Mouse (Mus musculus) hindlimb bud, embryonic 11.5 days (tissue): Measurements from ENCODE around the gene Gm11020.

Source experiments
- DNase-seq: peaks from one replicate; pipeline ENCODE4 v3.0.0-alpha.2; 2012; ENCODE audit warnings: low read depth, low spot score; ENCODE audit errors: extremely low spot score

The Gm11020 gene

GRCm38 (mm10) chr8:104341678-104342077 is 20.3 kb downstream of the Gm11020 start:
- no peak for DNase-seq

DNA sequence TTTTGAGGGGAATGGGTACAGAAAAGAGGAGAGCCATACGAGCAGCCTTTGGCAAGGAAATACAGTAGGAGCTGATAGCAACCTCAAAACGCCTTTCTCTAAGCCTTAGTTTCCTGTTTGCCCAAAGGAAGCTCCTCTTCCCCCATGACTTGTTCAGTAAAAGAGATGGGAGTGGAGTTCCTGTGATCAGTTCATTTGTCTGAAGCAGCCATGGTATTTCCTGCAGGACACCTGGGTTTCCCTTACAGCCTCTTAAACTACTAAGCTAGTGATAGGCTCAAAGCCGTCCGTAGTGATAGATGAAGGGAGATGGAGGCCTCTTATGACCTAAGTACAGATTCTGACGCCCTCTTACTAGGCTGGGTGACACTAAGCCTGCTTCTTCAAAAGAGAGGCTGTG is 21.1 kb downstream of the Gm11020 start:
- DNase-seq: no peak

GRCm38 (mm10) chr8:104343957-104344356 is 22.6 kb downstream of the Gm11020 start:
- DNase-seq: peak; percentile 77

GRCm38 (mm10) chr8:104344622-104345021 is 23.3 kb downstream of the Gm11020 start:
- DNase-seq: no peak

DNA sequence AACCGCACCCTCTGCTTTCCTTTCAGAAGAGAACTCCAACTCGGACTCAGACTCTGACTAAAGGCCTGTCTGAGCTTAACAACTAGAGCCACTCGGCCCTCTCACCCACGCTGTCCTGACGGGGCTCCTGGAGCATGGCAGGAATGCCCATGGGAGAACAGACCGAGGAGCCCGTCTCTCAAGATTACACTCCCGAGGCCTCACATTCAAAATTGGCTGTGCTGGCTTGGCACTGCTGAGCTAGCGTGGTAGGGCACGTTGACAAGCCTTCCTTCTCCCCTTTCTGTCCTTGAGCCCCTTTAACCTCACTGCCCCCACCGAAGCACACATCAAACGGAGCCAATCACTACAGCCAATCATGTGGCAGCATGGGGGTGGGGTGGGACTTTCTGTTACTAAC is 25.3 kb downstream of the Gm11020 start:
- no peak for DNase-seq

- no peak for DNase-seq
Observed at GRCm38 (mm10) chr8:104348971-104349370, 27.6 kb downstream of the Gm11020 start.

- no peak for DNase-seq
Observed at GRCm38 (mm10) chr8:104350047-104350446, 28.7 kb downstream of the Gm11020 start.

DNA sequence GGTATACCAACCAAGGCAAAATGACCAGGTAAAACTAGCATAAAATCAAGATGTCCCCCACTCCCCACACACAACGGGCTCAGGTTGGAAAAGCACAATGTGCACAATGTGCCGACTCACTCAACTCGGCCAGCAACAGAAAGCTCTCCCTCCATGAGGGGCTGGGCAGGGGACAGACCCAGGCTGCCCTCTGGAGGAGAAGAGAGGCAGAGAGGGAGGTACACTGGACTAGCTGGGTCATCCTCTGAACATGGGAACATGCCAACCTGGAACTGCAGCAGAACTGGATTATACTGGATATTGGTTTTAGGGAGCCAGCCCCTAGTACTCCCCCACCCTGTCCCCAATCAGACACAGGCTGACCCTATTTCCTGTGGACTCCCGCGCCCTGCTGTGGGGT is 31.8 kb downstream of the Gm11020 start:
- DNase-seq: no peak

GRCm38 (mm10) chr8:104354504-104354903 is 33.1 kb downstream of the Gm11020 start:
- no peak for DNase-seq

DNA sequence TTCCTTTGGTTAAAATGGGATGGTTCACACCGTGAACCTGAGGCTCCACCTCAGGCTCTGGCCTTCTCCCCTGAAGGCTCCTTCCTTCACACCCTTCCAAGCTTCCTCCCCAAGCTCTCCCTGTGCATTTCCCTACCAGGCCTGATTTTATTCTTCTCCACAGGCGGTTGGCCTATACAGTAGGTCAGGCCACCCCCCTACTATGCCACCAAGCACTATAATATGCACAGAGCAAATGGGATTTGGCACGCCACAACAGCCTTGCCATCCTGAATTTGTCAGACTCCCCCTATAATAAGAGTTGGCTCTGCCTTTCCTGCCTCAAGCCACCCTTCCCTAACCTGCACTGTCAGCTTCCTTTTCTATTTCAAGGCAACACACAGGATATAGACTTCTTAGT is 37.3 kb downstream of the Gm11020 start:
- DNase-seq: no peak

- no peak for DNase-seq
Observed at GRCm38 (mm10) chr8:104359778-104360456, 38.5 kb downstream of the Gm11020 start.

DNA sequence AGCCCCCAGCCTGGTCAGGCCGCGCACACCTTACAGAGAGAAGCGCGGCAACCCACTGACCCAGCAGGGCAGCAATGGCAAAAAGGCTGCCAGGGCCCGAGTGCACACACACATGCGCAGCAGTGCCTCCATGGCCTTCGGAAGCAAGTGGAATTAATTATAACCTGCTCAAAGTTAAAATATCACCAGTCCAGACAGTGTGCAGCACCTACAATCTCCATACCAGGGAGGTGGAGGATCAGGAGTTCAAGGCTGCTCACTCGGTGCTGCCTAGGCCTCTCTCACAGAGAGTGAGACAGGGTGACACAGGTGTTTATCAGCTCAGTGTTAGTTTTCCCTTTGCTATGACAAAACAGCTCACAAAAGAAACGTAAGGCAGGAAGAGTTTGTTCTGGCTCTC is 44.3 kb downstream of the Gm11020 start:
- DNase-seq: no peak

DNA sequence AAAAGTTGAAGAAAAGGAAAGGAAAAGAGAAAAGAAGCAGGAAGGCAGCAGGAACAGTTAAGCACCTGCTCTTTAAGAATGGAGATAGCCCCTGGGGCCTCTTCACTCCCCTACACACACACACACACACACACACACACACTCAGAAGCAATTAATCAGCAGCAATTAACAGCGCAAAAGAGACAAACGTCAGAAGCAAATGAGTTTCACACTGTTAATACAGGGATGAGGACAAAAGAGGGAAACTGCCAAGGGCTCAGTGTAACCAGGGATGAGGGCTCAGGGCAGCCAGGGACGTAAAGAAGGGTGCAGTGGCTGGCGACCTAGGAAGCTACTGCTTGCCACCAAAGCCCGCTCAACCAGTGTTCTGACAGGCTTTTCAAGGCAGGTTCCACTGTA is 46.0 kb downstream of the Gm11020 start:
- no peak for DNase-seq

DNA sequence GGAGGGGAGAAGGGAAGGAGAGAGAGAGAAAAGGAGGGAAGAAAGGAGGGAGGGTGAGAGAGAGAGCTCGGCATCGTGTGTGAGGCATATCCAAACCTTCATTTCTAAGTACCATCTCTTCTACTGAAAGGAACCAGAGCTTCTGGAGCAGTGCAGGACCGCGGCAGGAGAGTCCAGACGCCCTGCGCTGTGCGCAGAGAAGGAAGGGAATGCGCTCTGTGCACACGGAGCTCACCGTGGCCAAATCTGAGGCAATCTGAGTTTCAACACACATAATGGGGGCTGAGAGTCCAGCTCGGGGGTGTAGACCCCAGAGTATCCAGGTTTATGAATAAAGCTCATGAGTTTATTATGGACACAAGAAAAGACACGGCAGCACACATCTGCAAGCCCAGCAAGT is 48.2 kb downstream of the Gm11020 start:
- no peak for DNase-seq

DNA sequence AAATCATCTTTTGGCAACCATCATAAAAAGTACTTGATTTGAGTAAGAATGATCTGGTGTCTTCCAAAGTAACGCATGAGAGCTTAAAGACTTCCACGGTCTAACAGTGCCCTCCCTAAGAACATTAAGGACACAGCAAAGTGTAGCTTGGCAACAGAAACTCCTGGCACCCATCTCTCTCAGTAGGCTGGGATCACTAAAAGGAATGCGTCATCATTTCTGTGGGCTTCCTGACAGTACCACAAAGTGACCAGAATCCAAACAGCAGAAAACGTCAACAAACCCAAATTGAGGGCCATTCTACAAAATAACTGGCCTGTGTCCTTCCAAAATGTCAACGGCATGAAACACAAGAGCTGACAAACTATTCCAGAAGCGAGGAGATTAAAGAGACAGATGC is 48.7 kb downstream of the Gm11020 start:
- DNase-seq: no peak

DNA sequence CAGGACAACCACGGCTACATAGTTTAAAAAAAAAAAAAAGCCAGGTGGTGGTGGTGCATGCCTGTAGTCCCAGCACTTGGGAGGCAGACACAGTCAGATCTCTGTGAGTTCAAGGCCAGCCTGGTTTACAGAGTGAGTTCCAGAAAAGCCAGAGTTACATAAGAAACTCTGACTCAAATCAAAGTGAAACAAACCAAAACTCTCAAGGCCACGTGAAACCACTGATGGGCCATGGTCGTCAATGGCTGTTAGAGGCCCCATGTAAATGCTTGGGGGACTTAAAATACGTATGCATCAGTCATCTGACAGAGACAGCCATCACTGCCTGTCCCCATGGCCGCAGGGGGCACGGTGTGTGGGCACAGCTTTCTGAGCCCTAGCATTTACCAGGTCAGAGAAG is 49.8 kb downstream of the Gm11020 start:
- no peak for DNase-seq
